Mouse (Mus musculus): ENCODE data around the gene Lats2. TPM values are rescaled to one million over a fixed set of nuclear protein-coding genes. Genes with fewer than 3 reads are reported as not detected.
A peak's percentile ranks its signal among the peaks of the same experiment; 100 is the strongest.

Gene Lats2
- polyA plus RNA-seq, 1 experiment from 2014 or later: 21.3 TPM

GRCm38 (mm10) chr14:57687441-57687840, 70.7 kb downstream of the Lats2 start:
- H3K4me2 ChIP-seq (replicated peaks): no peak overlapping the region

GRCm38 (mm10) chr14:57686647-57687046, 71.5 kb downstream of the Lats2 start:
- H3K27me3 ChIP-seq: no peaks in the 10 kb centered on the region
- H3K9ac ChIP-seq: no peak overlapping the region
- ATAC-seq (ENCODE audit: low FRiP score): no peak
- 89% methylated on average over 6 of the region's 6 CpGs for WGBS
- no peak overlapping the region for H3K4me3 ChIP-seq
- H3K9me3 ChIP-seq (replicated peaks): no peaks in the 10 kb centered on the region
- H3K4me2 ChIP-seq (replicated peaks): no peak overlapping the region
- no peaks in the 10 kb centered on the region for H3K4me1 ChIP-seq
- H3K27ac ChIP-seq: no peak overlapping the region
- H3K36me3 ChIP-seq: peaks cover 9% of the 10 kb centered on the region

More at GRCm38 (mm10) chr14:57687441-57687840, 70.7 kb downstream of the Lats2 start:
- Histone ChIP-seq H3K9me3 (replicated peaks) (no peaks in the 10 kb centered on the region), H3K4me3 (no peak overlapping the region), H3K4me1 (no peaks in the 10 kb centered on the region), H3K36me3 (peaks cover 9% of the 10 kb centered on the region), H3K27ac (no peak overlapping the region), H3K9ac (no peak overlapping the region), H3K27me3 (no peaks in the 10 kb centered on the region)
- no peak for ATAC-seq (ENCODE audit: low FRiP score)
- WGBS: 91% methylated on average over 5 of the region's 5 CpGs

GRCm38 (mm10) chr14:57684579-57684978, 73.6 kb downstream of the Lats2 start:
- Histone ChIP-seq H3K4me2 (replicated peaks) (no peak overlapping the region), H3K4me3 (no peak overlapping the region), H3K4me1 (no peaks in the 10 kb centered on the region), H3K36me3 (0 out of 2 replicates have a peak, but pooled peaks cover 3% of the 10 kb centered on the region), H3K9me3 (replicated peaks) (no peaks in the 10 kb centered on the region), H3K27me3 (no peaks in the 10 kb centered on the region), H3K9ac (no peak overlapping the region), H3K27ac (no peak overlapping the region)
- no peak for ATAC-seq (ENCODE audit: low FRiP score)
- WGBS: 7% methylated on average over 1 of the region's 1 CpGs

GRCm38 (mm10) chr14:57682751-57683150, 75.4 kb downstream of the Lats2 start:
- 87% methylated on average over 4 of the region's 4 CpGs for WGBS
- no peaks in the 10 kb centered on the region for H3K27me3 ChIP-seq
- no peak overlapping the region for H3K4me3 ChIP-seq
- no peaks in the 10 kb centered on the region for H3K36me3 ChIP-seq
- no peak overlapping the region for H3K9ac ChIP-seq
- H3K4me1 ChIP-seq: no peaks in the 10 kb centered on the region
- no peak overlapping the region for H3K4me2 ChIP-seq (replicated peaks)
- no peak for ATAC-seq (ENCODE audit: low FRiP score)
- H3K27ac ChIP-seq: no peak overlapping the region
- H3K9me3 ChIP-seq (replicated peaks): no peaks in the 10 kb centered on the region

- peak; percentile 67; the same call in 1 of the 2 replicates for ATAC-seq (ENCODE audit: low FRiP score)
- WGBS: 44% methylated on average over 5 of the region's 5 CpGs
- Histone ChIP-seq H3K36me3 (no peaks in the 10 kb centered on the region), H3K9ac (no peak overlapping the region), H3K4me2 (replicated peaks) (no peak overlapping the region), H3K4me3 (no peak overlapping the region), H3K27me3 (no peaks in the 10 kb centered on the region), H3K4me1 (no peaks in the 10 kb centered on the region), H3K27ac (no peak overlapping the region), H3K9me3 (replicated peaks) (no peaks in the 10 kb centered on the region)
These were observed 78.1 kb downstream of the Lats2 start for GRCm38 (mm10) chr14:57679958-57680535.

- H3K36me3 ChIP-seq: no peaks in the 10 kb centered on the region
- no peak overlapping the region for H3K9ac ChIP-seq
- no peaks in the 10 kb centered on the region for H3K27me3 ChIP-seq
- no peak overlapping the region for H3K27ac ChIP-seq
- no peaks in the 10 kb centered on the region for H3K4me1 ChIP-seq
- H3K9me3 ChIP-seq (replicated peaks): no peaks in the 10 kb centered on the region
- 40% methylated on average over 1 of the region's 1 CpGs for WGBS
- H3K4me2 ChIP-seq (replicated peaks): no peak overlapping the region
- H3K4me3 ChIP-seq: no peak overlapping the region
- no peak for ATAC-seq (ENCODE audit: low FRiP score)
These were observed 78.7 kb downstream of the Lats2 start for GRCm38 (mm10) chr14:57679523-57679922.

- 55% methylated on average over 2 of the region's 2 CpGs for WGBS
- Histone ChIP-seq H3K9me3 (replicated peaks) (no peaks in the 10 kb centered on the region), H3K4me1 (no peaks in the 10 kb centered on the region), H3K36me3 (no peaks in the 10 kb centered on the region), H3K27me3 (no peaks in the 10 kb centered on the region), H3K4me3 (no peak overlapping the region), H3K27ac (no peak overlapping the region), H3K9ac (no peak overlapping the region), H3K4me2 (replicated peaks) (no peak overlapping the region)
- ATAC-seq (ENCODE audit: low FRiP score): no peak
These were observed 82.7 kb downstream of the Lats2 start for GRCm38 (mm10) chr14:57675481-57675880.

- Histone ChIP-seq H3K4me1 (peaks cover 13% of the 10 kb centered on the region), H3K9ac (peak overlapping the region; percentile 90), H3K27me3 (no peaks in the 10 kb centered on the region), H3K4me3 (peak overlapping the region; percentile 86), H3K27ac (peak overlapping the region; percentile 97), H3K4me2 (replicated peaks) (peak overlapping the region; percentile 93), H3K36me3 (no peaks in the 10 kb centered on the region), H3K9me3 (replicated peaks) (no peaks in the 10 kb centered on the region)
- ATAC-seq (ENCODE audit: low FRiP score): no peak
- 15% methylated on average over 10 of the region's 10 CpGs for WGBS
These were observed 92.6 kb downstream of the Lats2 start for GRCm38 (mm10) chr14:57665628-57665950.

- Histone ChIP-seq H3K4me1 (peaks cover 13% of the 10 kb centered on the region), H3K4me3 (peak within 1 kb of the TSS; percentile 86), H3K9me3 (replicated peaks) (no peaks in the 10 kb centered on the region), H3K4me2 (replicated peaks) (peak within 1 kb of the TSS; percentile 93), H3K27me3 (no peaks in the 10 kb centered on the region), H3K27ac (peak within 1 kb of the TSS; percentile 97), H3K36me3 (no peaks in the 10 kb centered on the region), H3K9ac (peak within 1 kb of the TSS; percentile 90)
- under 1% methylated on average over 72 of the region's 80 CpGs for WGBS
- ATAC-seq (ENCODE audit: low FRiP score): peak; percentile 97
These were observed 93.2 kb downstream of the Lats2 start, which contains the start of gene Xpo4 for GRCm38 (mm10) chr14:57664822-57665627. Gene Xpo4, minus strand, starts transcription at chr14:57665430.

- Histone ChIP-seq H3K9me3 (replicated peaks) (no peaks in the 10 kb centered on the region), H3K27me3 (no peaks in the 10 kb centered on the region), H3K36me3 (no peaks in the 10 kb centered on the region), H3K4me2 (replicated peaks) (peak overlapping the region; percentile 93), H3K9ac (peak overlapping the region; percentile 90), H3K27ac (peak overlapping the region; percentile 97), H3K4me3 (peak overlapping the region; percentile 86), H3K4me1 (peaks cover 13% of the 10 kb centered on the region)
- ATAC-seq (ENCODE audit: low FRiP score): peak; percentile 71
- under 1% methylated on average over 19 of the region's 19 CpGs for WGBS
These were observed 93.8 kb downstream of the Lats2 start for GRCm38 (mm10) chr14:57664311-57664821.

GRCm38 (mm10) chr14:57663630-57664029, 94.6 kb downstream of the Lats2 start:
- no peak overlapping the region for H3K9ac ChIP-seq
- peaks cover 13% of the 10 kb centered on the region for H3K4me1 ChIP-seq
- no peak overlapping the region for H3K27ac ChIP-seq
- no peaks in the 10 kb centered on the region for H3K27me3 ChIP-seq
- 50% methylated on average over 1 of the region's 1 CpGs for WGBS
- no peaks in the 10 kb centered on the region for H3K36me3 ChIP-seq
- H3K9me3 ChIP-seq (replicated peaks): no peaks in the 10 kb centered on the region
- H3K4me3 ChIP-seq: peak overlapping the region; percentile 86
- peak overlapping the region; percentile 93 for H3K4me2 ChIP-seq (replicated peaks)
- ATAC-seq (ENCODE audit: low FRiP score): no peak

GRCm38 (mm10) chr14:57658301-57658700, 99.9 kb downstream of the Lats2 start:
- H3K9me3 ChIP-seq (replicated peaks): no peaks in the 10 kb centered on the region
- H3K27ac ChIP-seq: no peak overlapping the region
- H3K36me3 ChIP-seq: no peaks in the 10 kb centered on the region
- 95% methylated on average over 4 of the region's 4 CpGs for WGBS
- no peak overlapping the region for H3K9ac ChIP-seq
- H3K4me1 ChIP-seq: no peaks in the 10 kb centered on the region
- no peaks in the 10 kb centered on the region for H3K27me3 ChIP-seq
- H3K4me3 ChIP-seq: no peak overlapping the region
- H3K4me2 ChIP-seq (replicated peaks): no peak overlapping the region
- no peak for ATAC-seq (ENCODE audit: low FRiP score)
